In genomic region chr2:4515910-4516309, GRCm38 (mm10) we compare ENCODE assay signal across 19 mouse cellular contexts.
DNase-seq lines count a peak whose midpoint lies in the region; ATAC-seq and TF ChIP-seq lines count a peak whose summit lies in the region.
"Had no signal": no experiment of that assay in that cellular context is flagged by ENCODE, and none has a peak within 500 bp of the region (broad histone marks: within the 10 kb centered on the region; RNA-seq: fewer than 3 reads in every experiment).

No protein-coding gene starts in this region.

- TF ChIP-seq CTCF in midbrain, postnatal 0 days (IDR thresholded peaks at IDR 0.05), result no peak

- no peak overlapping the region for H3K4me2 ChIP-seq in forebrain, embryonic 12.5 days
- no peak overlapping the region for H3K4me2 ChIP-seq in forebrain, embryonic 14.5 days (ENCODE audit: low read length)
- no peak overlapping the region for H3K4me2 ChIP-seq in hindbrain, embryonic 13.5 days
- no peak overlapping the region for H3K4me2 ChIP-seq in hindbrain, embryonic 14.5 days (replicated peaks)
- H3K4me2 ChIP-seq in midbrain, embryonic 15.5 days, result no peak overlapping the region
- no peak overlapping the region for H3K4me2 ChIP-seq in midbrain, postnatal 0 days (ENCODE audit: low read depth, low read length, poor library complexity, severe bottlenecking)
- no peak overlapping the region for H3K4me2 ChIP-seq in stomach, embryonic 15.5 days
- H3K4me2 ChIP-seq: liver, embryonic 15.5 days; midbrain, embryonic 12.5 days had no signal

- ATAC-seq in forebrain, embryonic 12.5 days (ENCODE audit: low FRiP score), result no peak
- ATAC-seq in forebrain, embryonic 14.5 days, result no peak
- no peak for ATAC-seq in hindbrain, embryonic 13.5 days (ENCODE audit: low FRiP score)
- no peak for ATAC-seq in hindbrain, embryonic 14.5 days (ENCODE audit: low FRiP score)
- ATAC-seq in midbrain, embryonic 15.5 days (replicated peaks), result no peak
- ATAC-seq in midbrain, postnatal 0 days (ENCODE audit: low FRiP score), result no peak
- ATAC-seq in stomach, embryonic 15.5 days (ENCODE audit: insufficient read depth, low FRiP score, low read depth), result no peak

- H3K27me3 ChIP-seq in forebrain, embryonic 12.5 days, result no peaks in the 10 kb centered on the region
- H3K27me3 ChIP-seq in forebrain, embryonic 14.5 days (replicated peaks; ENCODE audit: control insufficient read depth, insufficient read depth, low read length), result no peaks in the 10 kb centered on the region
- no peaks in the 10 kb centered on the region for H3K27me3 ChIP-seq in hindbrain, embryonic 13.5 days
- no peaks in the 10 kb centered on the region for H3K27me3 ChIP-seq in hindbrain, embryonic 14.5 days (ENCODE audit: control insufficient read depth, insufficient read depth, low read length)
- H3K27me3 ChIP-seq in midbrain, embryonic 15.5 days (replicated peaks), result no peaks in the 10 kb centered on the region
- no peaks in the 10 kb centered on the region for H3K27me3 ChIP-seq in midbrain, postnatal 0 days (ENCODE audit: insufficient read depth, low read length)
- no peaks in the 10 kb centered on the region for H3K27me3 ChIP-seq in stomach, embryonic 15.5 days (replicated peaks)
- H3K27me3 ChIP-seq: liver, embryonic 15.5 days; midbrain, embryonic 12.5 days had no signal

- no peak overlapping the region for H3K4me3 ChIP-seq in forebrain, embryonic 12.5 days (replicated peaks)
- no peak overlapping the region for H3K4me3 ChIP-seq in forebrain, embryonic 14.5 days (ENCODE audit: low read depth, low read length)
- no peak overlapping the region for H3K4me3 ChIP-seq in hindbrain, embryonic 13.5 days
- no peak overlapping the region for H3K4me3 ChIP-seq in hindbrain, embryonic 14.5 days (replicated peaks; ENCODE audit: low read length)
- H3K4me3 ChIP-seq in midbrain, embryonic 15.5 days, result no peak overlapping the region
- H3K4me3 ChIP-seq in midbrain, postnatal 0 days (ENCODE audit: low read depth, low read length), result no peak overlapping the region
- H3K4me3 ChIP-seq in stomach, embryonic 15.5 days (replicated peaks), result no peak overlapping the region
- H3K4me3 ChIP-seq: erythroblast, embryonic 14.5 days; liver, embryonic 15.5 days; midbrain, embryonic 12.5 days had no signal

- H3K36me3 ChIP-seq in forebrain, embryonic 12.5 days (replicated peaks), result 0 out of 2 replicates have a peak, but pooled peaks cover 3% of the 10 kb centered on the region
- 0 out of 2 replicates have a peak, but pooled peaks cover 5% of the 10 kb centered on the region for H3K36me3 ChIP-seq in forebrain, embryonic 14.5 days (ENCODE audit: control insufficient read depth, insufficient read depth, low read length)
- peaks cover 22% of the 10 kb centered on the region for H3K36me3 ChIP-seq in hindbrain, embryonic 13.5 days
- H3K36me3 ChIP-seq in hindbrain, embryonic 14.5 days (replicated peaks; ENCODE audit: control insufficient read depth, insufficient read depth), result peaks cover 22% of the 10 kb centered on the region; the same call in 1 of the 2 replicates
- H3K36me3 ChIP-seq in midbrain, embryonic 15.5 days (replicated peaks), result no peaks in the 10 kb centered on the region; the same call in 1 of the 2 replicates
- H3K36me3 ChIP-seq in midbrain, postnatal 0 days (ENCODE audit: insufficient read depth, low read length), result peaks cover 3% of the 10 kb centered on the region; the same call in 1 of the 2 replicates
- no peaks in the 10 kb centered on the region for H3K36me3 ChIP-seq in stomach, embryonic 15.5 days
- H3K36me3 ChIP-seq: liver, embryonic 15.5 days had no signal

- H3K27ac ChIP-seq in forebrain, embryonic 12.5 days, result peak overlapping the region; percentile 92; the same call in 1 of the 2 replicates
- H3K27ac ChIP-seq in forebrain, embryonic 14.5 days (ENCODE audit: low read depth, low read length), result no peak overlapping the region
- 0 out of 2 replicates have a peak overlapping the region, but pooled peaks have one; percentile 42 for H3K27ac ChIP-seq in hindbrain, embryonic 13.5 days
- H3K27ac ChIP-seq in hindbrain, embryonic 14.5 days, result no peak overlapping the region
- H3K27ac ChIP-seq in midbrain, embryonic 15.5 days, result 0 out of 2 replicates have a peak overlapping the region, but pooled peaks have one; percentile 34
- no peak overlapping the region for H3K27ac ChIP-seq in midbrain, postnatal 0 days (ENCODE audit: low read depth, low read length)
- peak overlapping the region; percentile 49 for H3K27ac ChIP-seq in stomach, embryonic 15.5 days
- H3K27ac ChIP-seq: liver, embryonic 15.5 days; macrophage had no signal

- H3K9ac ChIP-seq in forebrain, embryonic 12.5 days, result no peak overlapping the region
- H3K9ac ChIP-seq in forebrain, embryonic 14.5 days (ENCODE audit: low read length), result no peak overlapping the region
- no peak overlapping the region for H3K9ac ChIP-seq in hindbrain, embryonic 13.5 days
- H3K9ac ChIP-seq in hindbrain, embryonic 14.5 days, result no peak overlapping the region
- no peak overlapping the region for H3K9ac ChIP-seq in midbrain, embryonic 15.5 days
- H3K9ac ChIP-seq in midbrain, postnatal 0 days (replicated peaks; ENCODE audit: low read length, poor library complexity, severe bottlenecking), result no peak overlapping the region
- no peak overlapping the region for H3K9ac ChIP-seq in stomach, embryonic 15.5 days
- H3K9ac ChIP-seq: liver, embryonic 15.5 days; midbrain, embryonic 12.5 days had no signal

- no peak for DNase-seq in forebrain, embryonic 14.5 days (ENCODE audit: low spot score)
- DNase-seq in hindbrain, embryonic 14.5 days (ENCODE audit: low spot score), result no peak
- DNase-seq in midbrain, postnatal 0 days (ENCODE audit: low spot score), result no peak
- DNase-seq in thymus, adult 18-20 months, result no peak
- DNase-seq: adrenal gland, adult 2 months; cerebellum, postnatal 10 days; gastrocnemius, postnatal 14 days; kidney, adult 11 months; kidney, postnatal 14 days; right cerebral cortex, postnatal 25 days; thymus, postnatal 4 days had no signal

- peaks cover 28% of the 10 kb centered on the region for H3K4me1 ChIP-seq in forebrain, embryonic 12.5 days
- peaks cover 21% of the 10 kb centered on the region for H3K4me1 ChIP-seq in forebrain, embryonic 14.5 days (ENCODE audit: control insufficient read depth, insufficient read depth, low read length)
- peaks cover 23% of the 10 kb centered on the region for H3K4me1 ChIP-seq in hindbrain, embryonic 13.5 days (replicated peaks)
- H3K4me1 ChIP-seq in hindbrain, embryonic 14.5 days (replicated peaks; ENCODE audit: control insufficient read depth, insufficient read depth, low read length), result peaks cover 8% of the 10 kb centered on the region
- H3K4me1 ChIP-seq in midbrain, embryonic 15.5 days, result peaks cover 18% of the 10 kb centered on the region
- H3K4me1 ChIP-seq in midbrain, postnatal 0 days (ENCODE audit: insufficient read depth, low read length), result no peaks in the 10 kb centered on the region
- H3K4me1 ChIP-seq in stomach, embryonic 15.5 days, result peaks cover 12% of the 10 kb centered on the region; the same call in 1 of the 2 replicates

- no peaks in the 10 kb centered on the region for H3K9me3 ChIP-seq in forebrain, embryonic 12.5 days
- no peaks in the 10 kb centered on the region for H3K9me3 ChIP-seq in forebrain, embryonic 14.5 days (replicated peaks; ENCODE audit: control insufficient read depth, low read length)
- no peaks in the 10 kb centered on the region for H3K9me3 ChIP-seq in hindbrain, embryonic 13.5 days
- H3K9me3 ChIP-seq in hindbrain, embryonic 14.5 days (ENCODE audit: control insufficient read depth, low read length), result no peaks in the 10 kb centered on the region
- no peaks in the 10 kb centered on the region for H3K9me3 ChIP-seq in midbrain, embryonic 15.5 days
- H3K9me3 ChIP-seq in midbrain, postnatal 0 days (ENCODE audit: low read length), result no peaks in the 10 kb centered on the region
- no peaks in the 10 kb centered on the region for H3K9me3 ChIP-seq in stomach, embryonic 15.5 days
- H3K9me3 ChIP-seq: liver, embryonic 15.5 days; midbrain, embryonic 12.5 days had no signal

- WGBS in forebrain, embryonic 12.5 days, result 87% methylated on average over 3 of the region's 3 CpGs
- 90% methylated on average over 3 of the region's 3 CpGs for WGBS in forebrain, embryonic 14.5 days
- WGBS in hindbrain, embryonic 13.5 days, result 83% methylated on average over 3 of the region's 3 CpGs
- WGBS in hindbrain, embryonic 14.5 days, result 88% methylated on average over 3 of the region's 3 CpGs
- WGBS in midbrain, embryonic 15.5 days, result 81% methylated on average over 3 of the region's 3 CpGs
- WGBS in midbrain, postnatal 0 days, result 94% methylated on average over 3 of the region's 3 CpGs
- 84% methylated on average over 3 of the region's 3 CpGs for WGBS in stomach, embryonic 15.5 days

Comparison
In these comparisons a context has a peak if more than half of its experiments do, and no peak if none do; other contexts are left out.
1. H3K27ac ChIP-seq: peak in forebrain, embryonic 12.5 days (single experiment), hindbrain, embryonic 13.5 days (single experiment), midbrain, embryonic 15.5 days (single experiment) and stomach, embryonic 15.5 days (single experiment); none in forebrain, embryonic 14.5 days (single experiment), hindbrain, embryonic 14.5 days (single experiment) and midbrain, postnatal 0 days (single experiment).